Mouse (Mus musculus) intestine, embryonic 14.5 days (tissue): Measurements from ENCODE around the gene Capn10. TPM values are rescaled to one million over a fixed set of nuclear protein-coding genes. Genes with fewer than 3 reads are reported as not detected.
A peak's percentile ranks its signal among the peaks of the same experiment; 100 is the strongest.

Source experiments
- ATAC-seq: fragments of 200-750 bp; cut with Nextera tagmentation; replicated peaks from 2 replicates; pipeline ENCODE4 v1.8.0; 2017; ENCODE audit warnings: low read depth, moderate number of reproducible peaks, moderate TSS enrichment, moderate library complexity; ENCODE audit not compliant: low FRiP score, low TSS enrichment
- DNase-seq: peaks from one replicate; pipeline ENCODE4 v3.0.0-alpha.2; 2018; ENCODE audit warnings: low spot score
- H3K27ac ChIP-seq: fragments of 300-500 bp; sonication (generic); 2 replicates; pipeline ENCODE4 v1.5.1; 2014; ENCODE audit warnings: low read depth, mild to moderate bottlenecking, control low read depth
- H3K27me3 ChIP-seq: fragments of 300-500 bp; sonication (generic); replicated peaks from 2 replicates; pipeline ENCODE4 v1.6.1; 2014; ENCODE audit warnings: low read length, control low read depth; ENCODE audit not compliant: control insufficient read depth, insufficient read depth
- H3K36me3 ChIP-seq: fragments of 300-500 bp; sonication (generic); 2 replicates; pipeline ENCODE4 v1.6.1; 2014; ENCODE audit warnings: low read length, control low read depth; ENCODE audit not compliant: control insufficient read depth, insufficient read depth
- H3K4me1 ChIP-seq: fragments of 300-500 bp; sonication (generic); replicated peaks from 2 replicates; pipeline ENCODE4 v1.6.1; 2014; ENCODE audit warnings: low read length, control low read depth, mixed read lengths; ENCODE audit not compliant: control insufficient read depth, insufficient read depth
- H3K4me2 ChIP-seq: fragments of 300-500 bp; sonication (generic); 2 replicates; pipeline ENCODE4 v1.6.1; 2014; ENCODE audit warnings: low read length
- H3K4me3 ChIP-seq: fragments of 300-500 bp; sonication (generic); 2 replicates; pipeline ENCODE4 v1.5.1; 2014; ENCODE audit warnings: low read depth, low read length, control low read depth, mixed read lengths
- H3K9ac ChIP-seq: fragments of 300-500 bp; sonication (generic); 2 replicates; pipeline ENCODE4 v1.6.1; 2014; ENCODE audit warnings: mild to moderate bottlenecking, low read length
- H3K9me3 ChIP-seq: fragments of 300-500 bp; sonication (generic); 2 replicates; pipeline ENCODE4 v1.6.1; 2016; ENCODE audit warnings: low read length, control low read depth; ENCODE audit not compliant: control insufficient read depth
- WGBS: fragments of 180-500 bp; shearing (Covaris S2); extraction: QIAGEN DNeasy Blood & Tissue Kit; methylation state at CpG from one replicate; pipeline ENCODE4 v1.1.7; 2014; 5-methylcytosine and 5-hydroxymethylcytosine counted together
- polyA plus RNA-seq: library from polyadenylated mRNA; unstranded; fragments of >200 nt; fragmentation: Nextera tagmentation; extraction: Ambion mirVana; gene quantifications from 2 replicates; pipeline ENCODE4 v1.2.1, GENCODE M21; 2014

Capn10 gene
- polyA plus RNA-seq = 25.6 and 26.5 TPM in 2 replicates

- DNase-seq (peak; percentile 98), ATAC-seq (peak; percentile 100)
- WGBS = under 1% methylated on average over 45 of the region's 45 CpGs
Measured at GRCm38 (mm10) chr1:92934182-92934827, at the start of gene Capn10. Capn10 (plus strand) TSS chr1:92934376.

GRCm38 (mm10) chr1:92888901-92889655, 45.1 kb upstream of the Capn10 start:
- H3K27me3 ChIP-seq = no peaks in the 10 kb centered on the region
- no peaks in the 10 kb centered on the region for H3K4me1 ChIP-seq
- no peaks in the 10 kb centered on the region for H3K36me3 ChIP-seq
- DNase-seq (no peak), ATAC-seq (no peak)
- H3K4me2 ChIP-seq = no peak overlapping the region
- no peak overlapping the region for H3K4me3 ChIP-seq
- 73% methylated on average over 7 of the region's 7 CpGs for WGBS
- no peaks in the 10 kb centered on the region for H3K9me3 ChIP-seq
- H3K27ac ChIP-seq = no peak overlapping the region
- H3K9ac ChIP-seq = no peak overlapping the region

More at GRCm38 (mm10) chr1:92934182-92934827, at the start of gene Capn10:
- H3K4me1 ChIP-seq = peaks cover 20% of the 10 kb centered on the region
- H3K27me3 ChIP-seq = no peaks in the 10 kb centered on the region
- H3K4me3 ChIP-seq = peak within 1 kb of the TSS; percentile 75
- peaks cover 13% of the 10 kb centered on the region; the same call in 1 of the 2 replicates for H3K36me3 ChIP-seq
- peak within 1 kb of the TSS; percentile 93 for H3K4me2 ChIP-seq
- H3K9me3 ChIP-seq = peaks cover 5% of the 10 kb centered on the region; the same call in 1 of the 2 replicates
- peak within 1 kb of the TSS; percentile 98 for H3K27ac ChIP-seq
- H3K9ac ChIP-seq = peak within 1 kb of the TSS; percentile 66

- WGBS = 59% methylated on average over 3 of the region's 3 CpGs
- H3K9ac ChIP-seq = no peak overlapping the region
- H3K4me3 ChIP-seq = no peak overlapping the region
- DNase-seq (no peak), ATAC-seq (no peak)
- H3K27ac ChIP-seq = no peak overlapping the region
- H3K4me2 ChIP-seq = no peak overlapping the region
- no peaks in the 10 kb centered on the region for H3K27me3 ChIP-seq
- no peaks in the 10 kb centered on the region for H3K4me1 ChIP-seq
- no peaks in the 10 kb centered on the region for H3K36me3 ChIP-seq
- H3K9me3 ChIP-seq = no peaks in the 10 kb centered on the region
Measured at GRCm38 (mm10) chr1:92892791-92893190, 41.4 kb upstream of the Capn10 start.

GRCm38 (mm10) chr1:92893896-92894295, 40.3 kb upstream of the Capn10 start:
- Histone ChIP-seq H3K9me3 (no peaks in the 10 kb centered on the region), H3K9ac (no peak overlapping the region), H3K4me2 (no peak overlapping the region), H3K36me3 (no peaks in the 10 kb centered on the region), H3K27ac (no peak overlapping the region), H3K4me1 (no peaks in the 10 kb centered on the region), H3K4me3 (no peak overlapping the region), H3K27me3 (no peaks in the 10 kb centered on the region)
- WGBS = 63% methylated on average over 3 of the region's 3 CpGs
- no peak for DNase-seq
- ATAC-seq = no peak

GRCm38 (mm10) chr1:92895089-92895488, 39.1 kb upstream of the Capn10 start:
- ATAC-seq (0 out of 2 replicates have a peak, but pooled peaks have one; percentile 60), DNase-seq (peak; percentile 72)
- Histone ChIP-seq H3K4me2 (no peak overlapping the region), H3K9me3 (no peaks in the 10 kb centered on the region), H3K27ac (no peak overlapping the region), H3K4me3 (no peak overlapping the region), H3K27me3 (no peaks in the 10 kb centered on the region), H3K9ac (no peak overlapping the region), H3K36me3 (no peaks in the 10 kb centered on the region), H3K4me1 (no peaks in the 10 kb centered on the region)
- 16% methylated on average over 3 of the region's 3 CpGs for WGBS

- Histone ChIP-seq H3K4me1 (peaks cover 9% of the 10 kb centered on the region), H3K27ac (no peak within 1 kb of the TSS), H3K36me3 (no peaks in the 10 kb centered on the region), H3K9ac (no peak within 1 kb of the TSS), H3K4me3 (peak within 1 kb of the TSS; percentile 13; the same call in 1 of the 2 replicates), H3K27me3 (no peaks in the 10 kb centered on the region), H3K9me3 (no peaks in the 10 kb centered on the region), H3K4me2 (peak within 1 kb of the TSS; percentile 49)
- ATAC-seq (peak; percentile 14), DNase-seq (peak; percentile 81)
- 2% methylated on average over 15 of the region's 15 CpGs for WGBS
Measured at GRCm38 (mm10) chr1:92902786-92903185, 31.4 kb upstream of the Capn10 start, which contains the start of gene Ankmy1. Ankmy1 (minus strand) TSS chr1:92902906.

- no peak overlapping the region for H3K4me2 ChIP-seq
- H3K27me3 ChIP-seq = no peaks in the 10 kb centered on the region
- H3K4me1 ChIP-seq = peaks cover 10% of the 10 kb centered on the region
- no peak overlapping the region for H3K4me3 ChIP-seq
- no peaks in the 10 kb centered on the region for H3K9me3 ChIP-seq
- no peak overlapping the region for H3K27ac ChIP-seq
- 80% methylated on average over 4 of the region's 4 CpGs for WGBS
- ATAC-seq (no peak), DNase-seq (no peak)
- H3K9ac ChIP-seq = no peak overlapping the region
- H3K36me3 ChIP-seq = no peaks in the 10 kb centered on the region
Measured at GRCm38 (mm10) chr1:92903627-92904026, 30.5 kb upstream of the Capn10 start.

- H3K27ac ChIP-seq = no peak overlapping the region
- ATAC-seq (no peak), DNase-seq (no peak)
- no peaks in the 10 kb centered on the region for H3K27me3 ChIP-seq
- H3K36me3 ChIP-seq = no peaks in the 10 kb centered on the region
- WGBS = 83% methylated on average over 2 of the region's 2 CpGs
- no peaks in the 10 kb centered on the region for H3K9me3 ChIP-seq
- no peak overlapping the region for H3K9ac ChIP-seq
- H3K4me3 ChIP-seq = no peak overlapping the region
- peaks cover 18% of the 10 kb centered on the region for H3K4me1 ChIP-seq
- no peak overlapping the region for H3K4me2 ChIP-seq
Measured at GRCm38 (mm10) chr1:92905703-92906310, 28.4 kb upstream of the Capn10 start.
